Mouse (Mus musculus): ENCODE results near the gene Wnt6.

DNA sequence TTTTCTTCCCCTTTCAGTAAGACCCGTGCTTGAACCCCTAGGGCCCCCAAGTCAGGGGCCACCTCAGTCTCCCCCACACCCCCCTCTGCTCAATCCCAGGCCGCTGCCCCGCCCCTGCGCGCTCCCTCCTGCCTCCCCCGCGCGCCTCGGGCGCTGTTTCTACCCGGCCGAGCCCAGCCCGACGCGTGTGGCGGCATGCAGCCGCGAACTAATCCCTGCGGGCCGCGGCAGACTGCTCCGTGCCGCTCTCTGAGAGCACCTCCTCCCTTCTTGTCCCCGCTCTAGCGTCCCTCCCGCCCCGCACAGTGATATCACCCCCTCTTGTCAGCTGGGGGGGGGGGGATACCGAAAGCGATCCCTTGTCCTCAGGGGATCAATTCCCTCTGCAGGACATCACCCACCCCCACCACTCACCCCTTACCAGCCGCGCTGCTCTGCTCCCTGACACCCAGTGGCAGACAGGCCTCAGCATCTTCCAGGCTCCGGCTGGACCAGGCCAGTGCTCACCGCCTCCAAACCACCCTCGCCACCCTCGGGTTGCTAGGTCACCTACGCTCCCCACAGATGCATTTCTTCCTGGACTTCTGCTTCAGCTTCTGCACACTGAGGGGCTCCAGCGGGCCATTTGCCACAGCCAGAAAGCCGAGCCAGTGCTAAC, 22.9 kb downstream of the Wnt6 start:
- TF ChIP-seq POLR2A (IDR thresholded peaks at IDR 0.05; ENCODE audit: extremely low read depth, insufficient read depth, low read length) (no peak), CTCF (IDR thresholded peaks at IDR 0.05; ENCODE audit: extremely low read depth, insufficient read depth, low read length) (no peak)

All from cortical plate, adult 2 months (tissue).